Mouse (Mus musculus) heart, adult 2 months (tissue): ENCODE results near the gene Hic1.

ENCODE experiments used
- CTCF ChIP-seq: fragments of 200-600 bp; IDR thresholded peaks from 2 replicates; pipeline ENCODE4 v1.8.1; 2022; ENCODE audit warnings: antibody characterized with exemption, mild to moderate bottlenecking, moderate library complexity
- EP300 ChIP-seq: fragments of 200-500 bp; IDR thresholded peaks from 2 replicates; pipeline ENCODE4 v1.6.1; 2011; ENCODE audit warnings: low read depth, low read length, control low read depth; ENCODE audit not compliant: insufficient read depth
- POLR2A ChIP-seq: fragments of 200-500 bp; IDR thresholded peaks from 2 replicates; pipeline ENCODE4 v1.6.1; 2011; ENCODE audit warnings: mild to moderate bottlenecking, low read depth, low read length, control low read depth; ENCODE audit not compliant: insufficient read depth

- TF ChIP-seq CTCF (no peak), EP300 (no peak), POLR2A (no peak)
Observed at GRCm38 (mm10) chr11:75196131-75196530, 26.8 kb upstream of the Hic1 start.
